Mouse (Mus musculus): ENCODE measurements at regions not wholly inside any gene's neighbourhood (a gene's known extent, or its start where the extent isn't known, plus 50 kb on each side); places are given as distances from the start of the nearest gene placed in this dataset.

GRCm38 (mm10) chr9:31757894-31758561 lies 155.2 kb downstream of the Barx2 start:
- Histone ChIP-seq H3K4me1 (ENCODE audit: control insufficient read depth in 1 of 2, insufficient read depth in 2 of 2, low read length in 2 of 2) (no peaks in the 10 kb centered on the region), H3K9me3 (replicated peaks; ENCODE audit: insufficient read depth, low read length) (no peaks in the 10 kb centered on the region), H3K79me2 (ENCODE audit: control insufficient read depth, insufficient read depth, low read length, poor library complexity) (no peaks in the 10 kb centered on the region), H3K27ac (ENCODE audit: control insufficient read depth, low read depth, low read length) (no peak overlapping the region), H3K9ac (ENCODE audit: control insufficient read depth, low read depth, low read length, poor library complexity, severe bottlenecking) (no peak overlapping the region), H3K4me3 (ENCODE audit: control insufficient read depth in 1 of 2, insufficient read depth in 1 of 2, low read depth in 2 of 2, low read length in 2 of 2) (no peak overlapping the region), H3K27me3 (ENCODE audit: control insufficient read depth in 1 of 2, insufficient read depth in 2 of 2, low read length in 2 of 2) (no peaks in the 10 kb centered on the region), H3K36me3 (ENCODE audit: control insufficient read depth in 1 of 2, insufficient read depth in 2 of 2, low read length in 2 of 2) (no peaks in the 10 kb centered on the region)
- no peak for DNase-seq (ENCODE audit: low read depth, low spot score)
- TF ChIP-seq POLR2AphosphoS5 (IDR thresholded peaks at IDR 0.05; ENCODE audit: borderline replicate concordance, low read depth, low read length) (no peak), KAT2A (conservative IDR thresholded peaks at IDR 0.05; ENCODE audit: low read depth, low read length) (no peak), USF1 (IDR thresholded peaks at IDR 0.05; ENCODE audit: low read depth, low read length) (no peak), MXI1 (IDR thresholded peaks at IDR 0.05; ENCODE audit: low read depth, low read length) (no peak), GABPA (IDR thresholded peaks at IDR 0.05; ENCODE audit: low read depth, low read length) (no peak)

DNA sequence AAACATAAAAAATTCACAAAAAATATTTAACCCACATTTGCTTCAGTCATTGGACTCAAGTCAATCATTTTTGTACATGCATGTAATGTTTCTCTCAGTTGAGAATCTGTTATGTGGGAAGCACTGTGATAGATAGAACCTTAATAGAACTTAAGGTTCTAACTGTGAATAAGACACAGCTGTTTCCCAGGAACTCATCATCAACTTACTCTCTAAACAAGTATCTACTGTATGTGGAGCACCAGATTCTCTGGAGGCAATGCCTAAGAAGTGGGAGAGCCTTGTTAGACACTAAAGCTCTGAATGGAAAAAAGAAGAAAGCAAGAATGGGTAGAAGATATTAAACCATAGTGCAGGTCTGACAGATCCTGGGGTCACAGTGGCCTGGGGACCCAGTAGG lies 182.8 kb downstream of the Barx2 start:
- H3K79me2 ChIP-seq (ENCODE audit: control insufficient read depth, insufficient read depth, low read length, poor library complexity), result no peaks in the 10 kb centered on the region

GRCm38 (mm10) chr9:31719309-31719708 lies 194.0 kb downstream of the Barx2 start:
- TF ChIP-seq SMC3 (IDR thresholded peaks at IDR 0.05; ENCODE audit: low read depth, low read length) (no peak), TBP (IDR thresholded peaks at IDR 0.05; ENCODE audit: low read depth, low read length) (no peak), UBTF (IDR thresholded peaks at IDR 0.05; ENCODE audit: borderline replicate concordance, insufficient read depth, low read depth, low read length) (no peak), JUND (IDR thresholded peaks at IDR 0.05; ENCODE audit: low read depth, low read length) (no peak), RAD21 (IDR thresholded peaks at IDR 0.05; ENCODE audit: low read depth, low read length) (no peak), USF2 (IDR thresholded peaks at IDR 0.05; ENCODE audit: borderline replicate concordance in 1 of 2, insufficient read depth in 1 of 2, low read depth in 1 of 2, low read length in 2 of 2) (no peak), CHD2 (IDR thresholded peaks at IDR 0.05; ENCODE audit: low read length) (no peak), CTCF (IDR thresholded peaks at IDR 0.05 in 2 of 3, conservative IDR thresholded peaks at IDR 0.05 in 1 of 3; ENCODE audit: control insufficient read depth in 1 of 3, insufficient read depth in 1 of 3, low read depth in 2 of 3, low read length in 3 of 3, poor library complexity in 1 of 3, severe bottlenecking in 1 of 3) (no peak), ETS1 (IDR thresholded peaks at IDR 0.05; ENCODE audit: low read depth, low read length) (no peak), MXI1 (IDR thresholded peaks at IDR 0.05; ENCODE audit: low read depth, low read length) (no peak), ZMIZ1 (IDR thresholded peaks at IDR 0.05; ENCODE audit: low read depth, low read length) (no peak), GATA1 (IDR thresholded peaks at IDR 0.05; ENCODE audit: low read depth, low read length) (no peak), TAL1 (IDR thresholded peaks at IDR 0.05; ENCODE audit: low read length) (no peak)
- H3K36me3 ChIP-seq (ENCODE audit: control insufficient read depth in 1 of 2, insufficient read depth in 2 of 2, low read length in 2 of 2), result no peaks in the 10 kb centered on the region
- no peaks in the 10 kb centered on the region for H3K9me3 ChIP-seq (replicated peaks; ENCODE audit: insufficient read depth, low read length)
- H3K79me2 ChIP-seq (ENCODE audit: control insufficient read depth, insufficient read depth, low read length, poor library complexity), result no peaks in the 10 kb centered on the region
- no peaks in the 10 kb centered on the region for H3K4me1 ChIP-seq (ENCODE audit: control insufficient read depth in 1 of 2, insufficient read depth in 2 of 2, low read length in 2 of 2)
- no peak for DNase-seq (ENCODE audit: low read depth, low spot score)
- H3K9ac ChIP-seq (ENCODE audit: control insufficient read depth, low read depth, low read length, poor library complexity, severe bottlenecking), result no peak overlapping the region
- H3K27ac ChIP-seq (ENCODE audit: control insufficient read depth, low read depth, low read length), result no peak overlapping the region
- H3K27me3 ChIP-seq (ENCODE audit: control insufficient read depth in 1 of 2, insufficient read depth in 2 of 2, low read length in 2 of 2), result no peaks in the 10 kb centered on the region
- H3K4me3 ChIP-seq (ENCODE audit: control insufficient read depth in 1 of 2, insufficient read depth in 1 of 2, low read depth in 2 of 2, low read length in 2 of 2), result no peak overlapping the region

More for the DNA sequence above, 182.8 kb downstream of the Barx2 start:
- TF ChIP-seq ELF1 (IDR thresholded peaks at IDR 0.05; ENCODE audit: low read depth, low read length) (no peak), MXI1 (IDR thresholded peaks at IDR 0.05; ENCODE audit: low read depth, low read length) (no peak), NELFE (IDR thresholded peaks at IDR 0.05; ENCODE audit: low read depth, low read length) (no peak), JUND (IDR thresholded peaks at IDR 0.05; ENCODE audit: low read depth, low read length) (no peak), GATA1 (IDR thresholded peaks at IDR 0.05; ENCODE audit: low read depth, low read length) (no peak), UBTF (IDR thresholded peaks at IDR 0.05; ENCODE audit: borderline replicate concordance, insufficient read depth, low read depth, low read length) (no peak), MAX (IDR thresholded peaks at IDR 0.05; ENCODE audit: low read length) (no peak), TCF12 (IDR thresholded peaks at IDR 0.05; ENCODE audit: low read depth, low read length) (no peak), ZNF384 (IDR thresholded peaks at IDR 0.05; ENCODE audit: low read depth, low read length) (no peak), EP300 (IDR thresholded peaks at IDR 0.05; ENCODE audit: low read depth in 1 of 2, low read length in 2 of 2) (no peak), MYC (IDR thresholded peaks at IDR 0.05; ENCODE audit: low read depth, low read length) (no peak), GABPA (IDR thresholded peaks at IDR 0.05; ENCODE audit: low read depth, low read length) (no peak), ETS1 (IDR thresholded peaks at IDR 0.05; ENCODE audit: low read depth, low read length) (no peak), SIN3A (IDR thresholded peaks at IDR 0.05; ENCODE audit: low read length) (no peak), RCOR1 (IDR thresholded peaks at IDR 0.05; ENCODE audit: low read depth, low read length) (no peak), E2F4 (IDR thresholded peaks at IDR 0.05; ENCODE audit: borderline replicate concordance, low read depth, low read length) (no peak), CHD1 (IDR thresholded peaks at IDR 0.05; ENCODE audit: low read depth, low read length) (no peak)
- Histone ChIP-seq H3K4me3 (ENCODE audit: control insufficient read depth in 1 of 2, insufficient read depth in 1 of 2, low read depth in 2 of 2, low read length in 2 of 2) (no peak overlapping the region), H3K9ac (ENCODE audit: control insufficient read depth, low read depth, low read length, poor library complexity, severe bottlenecking) (no peak overlapping the region), H3K4me1 (ENCODE audit: control insufficient read depth in 1 of 2, insufficient read depth in 2 of 2, low read length in 2 of 2) (no peaks in the 10 kb centered on the region), H3K36me3 (ENCODE audit: control insufficient read depth in 1 of 2, insufficient read depth in 2 of 2, low read length in 2 of 2) (no peaks in the 10 kb centered on the region), H3K9me3 (replicated peaks; ENCODE audit: insufficient read depth, low read length) (no peaks in the 10 kb centered on the region), H3K27me3 (ENCODE audit: control insufficient read depth in 1 of 2, insufficient read depth in 2 of 2, low read length in 2 of 2) (no peaks in the 10 kb centered on the region), H3K27ac (ENCODE audit: control insufficient read depth, low read depth, low read length) (no peak overlapping the region)
- DNase-seq (ENCODE audit: low read depth, low spot score), result no peak

Data from MEL (cell line).